In genomic region chr11:106770195-106770974, GRCm38 (mm10) we compare ENCODE assay signal across 11 mouse cellular contexts. TPM values are rescaled to one million over a fixed set of nuclear protein-coding genes. Genes with fewer than 3 reads are reported as not detected.
A peak's percentile ranks its signal among the peaks of the same experiment; 100 is the strongest.
DNase-seq lines count a peak whose midpoint lies in the region; ATAC-seq and TF ChIP-seq lines count a peak whose summit lies in the region.
"Had no signal": no experiment of that assay in that cellular context is flagged by ENCODE, and none has a peak within 500 bp of the region (broad histone marks: within the 10 kb centered on the region; RNA-seq: fewer than 3 reads in every experiment).

No protein-coding gene starts in this region.

- H3K9ac ChIP-seq in lung, postnatal 0 days (replicated peaks; ENCODE audit: low read depth) = no peak overlapping the region
- H3K9ac ChIP-seq in embryonic facial prominence, embryonic 11.5 days (replicated peaks; ENCODE audit: low read length) = no peak overlapping the region
- H3K9ac ChIP-seq: neural tube, embryonic 12.5 days had no signal

- TF ChIP-seq POLR2A in cerebellum, adult 2 months (IDR thresholded peaks at IDR 0.05; ENCODE audit: borderline replicate concordance, insufficient read depth, low read length) = no peak

- no peaks in the 10 kb centered on the region for H3K4me1 ChIP-seq in cerebellum, adult 2 months (ENCODE audit: control insufficient read depth, insufficient read depth, low read length)
- no peaks in the 10 kb centered on the region for H3K4me1 ChIP-seq in lung, postnatal 0 days (ENCODE audit: insufficient read depth, low read depth, low read length)
- no peaks in the 10 kb centered on the region for H3K4me1 ChIP-seq in embryonic facial prominence, embryonic 11.5 days (ENCODE audit: control insufficient read depth, insufficient read depth, low read length)
- H3K4me1 ChIP-seq: neural tube, embryonic 12.5 days had no signal

- TF ChIP-seq CTCF in cerebellum, adult 2 months (IDR thresholded peaks at IDR 0.05; ENCODE audit: borderline replicate concordance, insufficient read depth, low read depth, low read length) = peak; percentile 15; the same call in 1 of the 2 replicates
- TF ChIP-seq CTCF in lung, postnatal 0 days (IDR thresholded peaks at IDR 0.05) = peak; percentile 67

- H3K27ac ChIP-seq in cerebellum, adult 2 months (ENCODE audit: insufficient read depth, low read length) = no peak overlapping the region
- H3K27ac ChIP-seq in lung, postnatal 0 days (ENCODE audit: low read length) = no peak overlapping the region
- H3K27ac ChIP-seq in embryonic facial prominence, embryonic 11.5 days (replicated peaks; ENCODE audit: low read depth, low read length) = no peak overlapping the region
- H3K27ac ChIP-seq: neural tube, embryonic 12.5 days had no signal

- H3K4me2 ChIP-seq in lung, postnatal 0 days (replicated peaks; ENCODE audit: low read depth, low read length) = no peak overlapping the region
- no peak overlapping the region for H3K4me2 ChIP-seq in embryonic facial prominence, embryonic 11.5 days (ENCODE audit: low read depth, low read length)
- H3K4me2 ChIP-seq: neural tube, embryonic 12.5 days had no signal

- peak in 1 of 2 experiments; percentile 6 for DNase-seq in cerebellum, adult 2 months
- no peak for DNase-seq in lung, postnatal 0 days (ENCODE audit: low spot score)
- DNase-seq in lung, adult 18-20 months = no peak
- peak; percentile 42 for DNase-seq in embryonic facial prominence, embryonic 11.5 days (ENCODE audit: low spot score)
- DNase-seq in spleen, postnatal 4 days (ENCODE audit: low spot score in 2 of 2) = peak; percentile 54 to 74
- no peak for DNase-seq in left cerebral cortex, adult 11 months (ENCODE audit: low spot score)
- DNase-seq in cerebellum, adult 11 months = no peak
- DNase-seq: cerebellum, adult 8-10 months; left cerebral cortex, postnatal 4 days had no signal

- TF ChIP-seq EP300 in lung, postnatal 0 days (IDR thresholded peaks at IDR 0.05) = no peak

- peaks cover 37% of the 10 kb centered on the region; the same call in 1 of the 2 replicates for H3K36me3 ChIP-seq in lung, postnatal 0 days (ENCODE audit: insufficient read depth, low read length)
- H3K36me3 ChIP-seq in embryonic facial prominence, embryonic 11.5 days (replicated peaks; ENCODE audit: control insufficient read depth, insufficient read depth, low read depth, low read length) = peaks cover 13% of the 10 kb centered on the region

- no peak overlapping the region for H3K4me3 ChIP-seq in cerebellum, adult 2 months (replicated peaks; ENCODE audit: insufficient read depth, low read depth, low read length)
- H3K4me3 ChIP-seq in lung, postnatal 0 days (ENCODE audit: low read depth, low read length) = no peak overlapping the region
- no peak overlapping the region for H3K4me3 ChIP-seq in embryonic facial prominence, embryonic 11.5 days (ENCODE audit: low read depth, low read length)
- H3K4me3 ChIP-seq: neural tube, embryonic 12.5 days had no signal

- no peaks in the 10 kb centered on the region for H3K9me3 ChIP-seq in lung, postnatal 0 days (ENCODE audit: low read length)
- no peaks in the 10 kb centered on the region for H3K9me3 ChIP-seq in embryonic facial prominence, embryonic 11.5 days (replicated peaks; ENCODE audit: control insufficient read depth, low read length)

- H3K27me3 ChIP-seq in cerebellum, adult 2 months (ENCODE audit: control insufficient read depth, insufficient read depth, low read length) = no peaks in the 10 kb centered on the region
- no peaks in the 10 kb centered on the region for H3K27me3 ChIP-seq in lung, postnatal 0 days (replicated peaks; ENCODE audit: insufficient read depth, low read length)
- H3K27me3 ChIP-seq in embryonic facial prominence, embryonic 11.5 days (ENCODE audit: control insufficient read depth, insufficient read depth, low read length) = no peaks in the 10 kb centered on the region
- H3K27me3 ChIP-seq: neural tube, embryonic 12.5 days had no signal

- 97% methylated on average over 9 of the region's 9 CpGs for whole genome bisulfite sequencing in cerebellum, adult 2 months
- 96% methylated on average over 9 of the region's 9 CpGs for WGBS in lung, postnatal 0 days
- WGBS in embryonic facial prominence, embryonic 11.5 days = 96% methylated on average over 9 of the region's 9 CpGs

- no peak for ATAC-seq in cerebellum, adult (ENCODE audit: insufficient number of reproducible peaks, low FRiP score, low TSS enrichment)
- no peak for ATAC-seq in lung, postnatal 0 days
- no peak for ATAC-seq in embryonic facial prominence, embryonic 11.5 days (replicated peaks; ENCODE audit: insufficient number of reproducible peaks, low FRiP score, low TSS enrichment, low read depth)

RNA-seq across cellular contexts. Expression of gene Polg2, which starts 9.0 kb away (rescaled TPM):
- 11.7 and 12.7 TPM in 2 replicates for polyA plus RNA-seq in cerebellum, adult 2 months (2012; rRNA removed)
- 9.0 and 9.1 TPM in 2 replicates for polyA plus RNA-seq in lung, postnatal 0 days (2015; fragmentation: Nextera tagmentation; extraction: Ambion mirVana)
- polyA plus RNA-seq in embryonic facial prominence, embryonic 11.5 days (2014; fragmentation: Nextera tagmentation; extraction: Ambion mirVana) = 7.3 and 12.7 TPM in 2 replicates

RNA-seq across cellular contexts. Expression of gene Ddx5, which starts 18.6 kb away (rescaled TPM):
- 676 and 721 TPM in 2 replicates for polyA plus RNA-seq in cerebellum, adult 2 months (2012; rRNA removed)
- 296 and 352 TPM in 2 replicates for polyA plus RNA-seq in lung, postnatal 0 days (2015; fragmentation: Nextera tagmentation; extraction: Ambion mirVana)
- 498 and 533 TPM in 2 replicates for polyA plus RNA-seq in embryonic facial prominence, embryonic 11.5 days (2014; fragmentation: Nextera tagmentation; extraction: Ambion mirVana)

RNA-seq across cellular contexts. Expression of gene Cep95, which starts 18.7 kb away (rescaled TPM):
- polyA plus RNA-seq in cerebellum, adult 2 months (2012; rRNA removed) = 31.8 and 37.1 TPM in 2 replicates
- 9.5 and 12.1 TPM in 2 replicates for polyA plus RNA-seq in lung, postnatal 0 days (2015; fragmentation: Nextera tagmentation; extraction: Ambion mirVana)
- polyA plus RNA-seq in embryonic facial prominence, embryonic 11.5 days (2014; fragmentation: Nextera tagmentation; extraction: Ambion mirVana) = 21.1 and 22.6 TPM in 2 replicates

RNA-seq across cellular contexts. Expression of gene Milr1, which starts 19.4 kb away (rescaled TPM):
- 0.10 and 0.30 TPM in 2 replicates for polyA plus RNA-seq in cerebellum, adult 2 months (2012; rRNA removed)
- polyA plus RNA-seq in lung, postnatal 0 days (2015; fragmentation: Nextera tagmentation; extraction: Ambion mirVana) = 2.5 and 4.1 TPM in 2 replicates
- polyA plus RNA-seq in embryonic facial prominence, embryonic 11.5 days (2014; fragmentation: Nextera tagmentation; extraction: Ambion mirVana) = 0.47 and 0.94 TPM in 2 replicates

RNA-seq across cellular contexts. Expression of gene Pecam1, which starts 20.0 kb away (rescaled TPM):
- polyA plus RNA-seq in cerebellum, adult 2 months (2012; rRNA removed) = 15.8 and 16.2 TPM in 2 replicates
- 163 and 172 TPM in 2 replicates for polyA plus RNA-seq in lung, postnatal 0 days (2015; fragmentation: Nextera tagmentation; extraction: Ambion mirVana)
- 26.7 and 29.7 TPM in 2 replicates for polyA plus RNA-seq in embryonic facial prominence, embryonic 11.5 days (2014; fragmentation: Nextera tagmentation; extraction: Ambion mirVana)

Comparison
In these comparisons a context has a peak if more than half of its experiments do, and no peak if none do; other contexts are left out.
1. DNase-seq: peak in embryonic facial prominence, embryonic 11.5 days (single experiment) and spleen, postnatal 4 days (2 of 2); none in lung, postnatal 0 days (single experiment), lung, adult 18-20 months (0 of 2), left cerebral cortex, adult 11 months (single experiment) and cerebellum, adult 11 months (single experiment).